Mouse (Mus musculus) layer of hippocampus, adult 18-20 months (tissue): ENCODE results near the gene Serpinc1. TPM values are rescaled to one million over a fixed set of nuclear protein-coding genes. Genes with fewer than 3 reads are reported as not detected.
"Not testable (repeated sequence)": the region's sequence is repeated elsewhere in the genome, so short reads cannot be mapped to it uniquely, and the experiment has no call there.

ENCODE experiments used
- DNase-seq, 2 experiments: peaks; one replicate each; pipeline ENCODE4 v3.0.0; 2022; ENCODE audit warnings: low spot score in 2 of 2
- long read RNA-seq: library from polyadenylated mRNA; stranded (forward); transcript quantifications from one replicate; pipeline ENCODE4 v2.0.0, GENCODE M21; 2021
- total RNA-seq, 2 experiments: library from RNA; stranded (reverse); gene quantifications; 2 replicates each; pipeline ENCODE4 v1.2.3; 2021

Serpinc1 gene
- total RNA-seq, result under 1 TPM; 0.10 TPM
- long read RNA-seq, result 0 reads

DNA sequence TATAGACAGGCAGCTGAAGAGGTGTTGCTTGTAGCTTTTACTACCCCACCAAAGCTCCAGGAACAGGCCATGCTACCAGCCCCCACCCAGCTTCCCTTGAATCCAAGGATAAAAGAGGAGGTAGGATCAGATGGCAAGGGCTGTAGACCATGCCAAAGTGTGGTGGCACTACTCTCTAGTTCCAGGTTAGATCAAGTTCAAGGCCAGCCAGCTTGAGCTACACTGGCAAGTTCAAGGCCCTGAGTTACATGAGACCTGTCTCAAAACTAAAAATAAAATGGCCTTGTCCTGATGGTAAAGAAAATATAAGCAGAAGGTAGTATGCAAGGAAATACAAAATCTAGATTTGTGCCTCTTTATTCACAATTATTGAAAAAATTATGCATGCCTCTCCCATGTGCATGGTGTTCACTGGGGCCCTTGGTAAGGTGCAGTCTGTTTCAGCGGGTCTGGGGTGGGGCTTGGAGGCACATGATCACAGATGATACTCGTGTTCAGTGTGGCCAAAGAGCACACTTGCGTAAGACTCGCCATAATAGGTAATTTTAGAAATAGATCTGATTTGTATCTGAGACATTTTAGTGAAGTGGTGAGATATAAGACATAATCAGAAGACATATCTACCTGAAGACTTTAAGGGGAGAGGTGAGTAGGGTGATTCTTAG lies at the start of gene Serpinc1:
TSS of gene Serpinc1 (plus strand) at position 515 of the 665 bp plus-strand sequence.
- DNase-seq, result no peak

GRCm38 (mm10) chr1:160931320-160931719 lies 47.1 kb upstream of the Serpinc1 start:
- DNase-seq, result no peak

DNA sequence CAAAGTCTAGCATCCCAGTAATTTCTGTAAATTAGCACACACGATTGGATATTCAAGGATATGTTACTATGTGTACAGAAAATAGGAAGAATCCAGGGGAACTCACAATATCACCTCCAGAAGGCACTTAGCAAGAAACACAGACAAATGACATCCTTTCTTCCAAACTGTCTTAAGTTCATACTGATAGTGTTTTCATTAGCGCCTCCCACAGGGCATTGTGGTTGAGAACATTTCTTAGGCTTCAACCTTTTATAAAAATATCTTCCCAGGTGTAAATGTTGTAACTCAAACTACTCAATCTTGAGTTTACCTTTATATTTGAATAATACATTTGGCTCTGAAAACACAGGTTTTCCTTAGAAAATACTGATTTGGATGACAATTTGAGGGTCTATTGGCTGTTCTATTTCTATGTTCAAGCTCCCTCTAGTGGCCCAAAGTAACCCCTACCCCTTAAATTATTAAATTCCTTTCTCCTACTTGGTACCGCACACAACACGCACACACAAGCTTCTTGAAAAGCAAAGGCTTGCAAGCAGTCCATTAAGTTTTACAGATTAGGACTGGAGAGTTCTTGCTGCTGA lies 44.4 kb upstream of the Serpinc1 start:
- DNase-seq, result peak in 1 of 2 experiments; percentile 51

- peak in 1 of 2 experiments; percentile 27 for DNase-seq
These were observed 42.8 kb upstream of the Serpinc1 start for GRCm38 (mm10) chr1:160935551-160935950.

- no peak for DNase-seq
These were observed 15.2 kb upstream of the Serpinc1 start for GRCm38 (mm10) chr1:160963199-160963598.

DNA sequence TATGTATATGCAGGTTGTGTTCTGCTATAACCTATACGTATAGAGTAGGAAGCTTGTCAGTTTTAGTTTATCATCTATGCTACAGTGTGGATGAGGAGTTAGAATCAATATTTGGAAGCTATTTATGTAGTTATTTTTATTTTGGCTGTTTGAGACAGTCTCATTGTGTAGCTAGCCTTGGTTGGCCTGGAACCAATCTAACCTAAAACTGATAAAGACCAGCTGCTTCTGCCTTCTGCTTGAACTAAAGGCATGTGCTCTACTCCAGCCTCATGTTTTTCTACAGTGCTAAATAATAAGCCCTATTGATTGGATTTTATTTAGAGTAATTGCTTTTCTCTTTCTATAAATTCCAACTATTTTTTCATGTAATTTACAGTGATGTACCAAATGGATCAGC lies 11.1 kb upstream of the Serpinc1 start:
- DNase-seq, result peak; percentile 46 to 81

GRCm38 (mm10) chr1:160968643-160969042 lies 9.7 kb upstream of the Serpinc1 start:
- no peak for DNase-seq

GRCm38 (mm10) chr1:160980021-160980420 lies 1.6 kb downstream of the Serpinc1 start:
- DNase-seq, result no peak

GRCm38 (mm10) chr1:160980537-160981234 lies 2.3 kb downstream of the Serpinc1 start:
- DNase-seq, result no peak

DNA sequence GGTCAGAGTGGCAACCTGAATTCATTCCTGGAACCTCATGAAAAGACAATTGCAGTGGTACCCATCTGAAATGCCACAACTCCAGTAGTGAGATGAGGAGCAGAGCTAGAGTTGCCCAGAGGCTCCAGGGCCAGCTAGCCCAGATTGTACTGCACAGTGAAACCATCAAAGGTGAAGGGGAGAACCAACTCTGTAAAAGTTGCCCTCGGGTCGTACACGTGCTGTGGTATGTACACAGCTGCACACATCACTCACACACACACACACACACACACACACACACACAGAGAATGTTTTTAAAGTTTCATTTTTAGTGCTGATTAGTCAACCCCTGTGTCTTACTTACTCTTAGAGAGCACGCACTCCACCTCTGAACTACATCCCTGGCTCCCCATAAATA lies 3.0 kb downstream of the Serpinc1 start:
- DNase-seq, result no peak

GRCm38 (mm10) chr1:160982887-160983286 lies 4.5 kb downstream of the Serpinc1 start:
- DNase-seq, result no peak

DNA sequence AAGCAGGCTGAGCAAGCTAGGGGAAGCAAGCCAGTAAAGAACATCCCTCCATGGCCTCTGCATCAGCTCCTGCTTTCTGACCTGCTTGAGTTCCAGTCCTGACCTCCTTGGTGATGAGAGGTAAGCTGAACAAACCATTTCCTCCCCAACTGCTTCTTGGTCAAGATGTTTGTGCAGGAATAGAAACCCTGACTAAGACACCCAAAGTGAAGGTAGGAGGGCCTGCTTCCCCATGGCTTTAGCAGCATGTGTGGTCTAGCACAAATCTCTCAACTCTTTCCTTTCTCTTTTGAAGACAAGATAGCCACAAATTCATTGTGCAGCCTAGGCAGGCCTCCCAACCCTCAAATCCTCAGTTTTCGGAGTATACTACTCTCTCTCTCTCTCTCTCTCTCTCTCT lies 6.3 kb downstream of the Serpinc1 start:
- not testable (repeated sequence) for DNase-seq

- no peak for DNase-seq
These were observed 7.1 kb downstream of the Serpinc1 start for GRCm38 (mm10) chr1:160985477-160985876.

DNA sequence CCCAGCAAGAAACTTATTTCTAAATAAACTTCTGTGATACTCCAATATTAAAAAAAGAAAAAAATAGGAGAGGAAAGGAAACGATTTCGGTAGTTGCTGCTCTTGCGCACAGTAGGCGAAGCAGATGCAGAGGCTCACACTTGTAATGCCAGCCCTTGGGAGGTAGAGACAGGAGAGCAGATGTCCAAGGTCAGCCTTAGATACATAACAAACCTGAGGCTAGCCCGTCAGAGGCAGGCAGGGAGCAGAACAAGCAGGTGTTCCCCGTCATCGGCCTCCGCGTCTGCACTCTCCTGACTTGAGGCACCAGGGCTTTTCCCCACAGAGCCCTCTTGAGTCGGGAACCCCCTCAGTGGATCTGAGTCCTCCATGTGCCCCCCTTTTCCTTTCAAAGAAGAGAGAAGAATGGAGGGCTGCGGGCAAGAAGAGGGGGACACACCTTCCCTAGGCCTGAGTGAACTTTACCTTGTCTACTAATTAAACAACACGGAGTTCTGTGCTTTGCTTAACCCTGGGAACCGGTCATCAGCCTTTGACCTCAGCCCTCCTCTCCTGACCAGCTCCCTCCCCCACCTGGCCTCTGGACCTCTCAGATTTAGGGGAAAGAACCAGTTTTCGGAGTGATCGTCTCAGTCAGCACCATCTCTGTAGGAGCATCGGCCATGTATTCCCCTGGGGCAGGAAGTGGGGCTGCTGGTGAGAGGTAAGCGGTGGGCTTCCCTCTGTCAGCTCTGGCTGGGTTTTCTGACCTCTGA lies 8.7 kb downstream of the Serpinc1 start:
- no peak for DNase-seq

GRCm38 (mm10) chr1:160989395-160989794 lies 11.0 kb downstream of the Serpinc1 start:
- no peak for DNase-seq

- no peak for DNase-seq
These were observed 15.5 kb downstream of the Serpinc1 start for GRCm38 (mm10) chr1:160993851-160994250.

DNA sequence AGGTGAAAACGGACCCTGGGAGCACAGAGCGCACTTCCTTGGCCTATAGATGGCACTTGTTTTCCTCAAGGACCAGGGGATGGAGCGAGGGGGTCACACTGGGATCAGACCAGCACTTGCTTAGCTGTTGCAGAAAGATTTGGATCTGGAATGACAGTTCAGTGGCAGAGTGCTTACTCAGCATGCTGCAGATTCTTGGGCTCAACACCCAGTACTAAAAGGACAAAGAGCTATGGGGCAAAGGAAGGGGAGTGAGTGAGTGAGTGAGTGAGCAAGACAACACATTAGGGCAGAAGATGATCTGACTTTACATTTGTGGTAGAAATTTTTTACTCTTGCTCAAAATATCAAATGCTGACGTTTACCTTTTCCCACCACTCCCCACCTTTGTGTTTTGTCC lies 26.6 kb downstream of the Serpinc1 start:
- DNase-seq, result no peak

DNA sequence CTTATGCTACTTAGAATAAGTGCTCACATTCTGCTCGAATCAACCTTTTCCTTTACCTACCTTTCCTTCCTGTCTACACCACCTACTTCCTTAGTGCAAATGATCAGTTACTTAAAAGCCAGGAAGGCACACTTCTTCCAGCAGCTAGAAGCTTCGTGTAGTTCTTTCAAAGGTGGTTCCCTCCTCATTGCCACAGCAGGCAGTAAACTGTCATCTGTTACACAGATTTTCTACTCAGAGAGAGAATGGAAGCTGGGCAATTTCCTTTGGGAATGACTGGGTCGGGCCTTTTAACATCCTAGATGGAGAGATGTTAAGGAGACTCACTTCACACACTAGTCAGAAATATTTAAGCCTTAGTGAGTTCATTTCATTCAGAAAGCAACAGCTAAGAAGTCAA lies 27.1 kb downstream of the Serpinc1 start:
- no peak for DNase-seq

DNA sequence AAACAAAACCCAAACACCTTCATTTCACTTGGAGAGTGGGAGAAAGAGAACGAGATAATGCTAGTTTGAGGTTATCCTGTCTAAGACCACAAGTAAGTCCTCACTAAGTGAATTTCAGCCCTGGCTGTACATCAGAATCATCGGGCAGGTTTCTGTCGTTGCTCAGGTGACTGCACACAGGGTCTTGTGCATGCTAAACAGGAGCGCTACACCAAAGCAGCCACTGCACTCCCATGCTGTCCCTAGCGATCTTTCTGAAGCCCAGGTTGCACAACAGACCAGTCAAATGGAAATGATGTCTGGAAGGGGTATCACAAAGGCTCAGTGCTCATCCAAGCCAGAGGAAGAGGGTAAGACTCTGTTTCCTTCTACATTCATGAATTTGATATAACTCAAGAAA lies 28.1 kb downstream of the Serpinc1 start:
- no peak for DNase-seq

GRCm38 (mm10) chr1:161008038-161008437 lies 29.7 kb downstream of the Serpinc1 start:
- DNase-seq, result no peak

DNA sequence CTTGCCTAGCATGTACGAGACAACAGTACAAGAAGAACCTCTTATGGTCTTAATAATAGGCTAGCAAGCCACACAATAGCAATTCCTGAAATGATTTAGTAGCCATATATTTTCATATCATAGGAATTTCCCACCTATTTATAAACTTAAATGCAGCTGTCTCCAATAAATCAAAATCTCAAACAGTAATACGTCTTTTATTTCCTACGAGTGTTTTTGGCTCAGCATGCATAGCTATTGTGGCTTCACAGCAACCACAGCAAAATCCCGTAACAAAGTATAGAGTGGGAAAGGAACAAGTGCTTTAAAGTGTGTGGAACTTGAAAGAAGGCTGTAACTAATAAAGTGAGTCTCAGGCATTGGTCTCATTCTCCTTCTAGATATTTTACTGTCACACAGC lies 32.1 kb downstream of the Serpinc1 start:
- no peak for DNase-seq

- no peak for DNase-seq
These were observed 38.0 kb downstream of the Serpinc1 start for GRCm38 (mm10) chr1:161016378-161016777.
